Mouse (Mus musculus) adipocyte (in vitro differentiated cells): Measurements from ENCODE around the gene Gm11639.
A peak's percentile ranks its signal among the peaks of the same experiment; 100 is the strongest.
"Not testable (repeated sequence)": the region's sequence is repeated elsewhere in the genome, so short reads cannot be mapped to it uniquely, and the experiment has no call there.

ENCODE experiments used
- DNase-seq: peaks from one replicate; pipeline ENCODE4 v3.0.0-alpha.2; 2016; ENCODE audit warnings: low spot score

The Gm11639 gene

GRCm38 (mm10) chr11:105117814-105118213, 432.3 kb downstream of the Gm11639 start:
- DNase-seq = no peak

DNA sequence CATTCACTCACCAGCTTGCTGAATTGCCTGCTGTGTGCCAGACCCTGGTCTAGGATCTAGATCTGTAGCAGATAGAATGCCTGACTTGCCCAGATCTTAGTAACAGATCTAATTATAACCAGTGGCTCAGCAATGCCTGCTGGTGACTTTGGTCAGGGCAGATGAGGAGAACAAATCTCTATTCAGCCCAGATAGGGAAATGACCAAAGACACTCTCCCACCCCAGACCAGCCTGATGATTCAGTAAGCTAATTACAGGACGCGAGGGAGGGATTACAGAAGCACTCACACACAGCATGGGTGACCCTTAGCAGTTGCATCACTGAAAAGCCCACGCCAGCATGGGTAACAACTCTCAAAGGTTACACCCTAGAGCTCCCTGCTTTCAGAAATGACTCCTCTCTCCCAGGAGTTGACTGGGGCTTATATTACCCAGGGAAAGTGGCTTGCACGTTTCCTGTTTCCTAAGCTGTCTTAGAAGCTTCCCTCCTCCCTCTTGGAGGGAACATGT, 435.1 kb downstream of the Gm11639 start:
- no peak for DNase-seq

DNA sequence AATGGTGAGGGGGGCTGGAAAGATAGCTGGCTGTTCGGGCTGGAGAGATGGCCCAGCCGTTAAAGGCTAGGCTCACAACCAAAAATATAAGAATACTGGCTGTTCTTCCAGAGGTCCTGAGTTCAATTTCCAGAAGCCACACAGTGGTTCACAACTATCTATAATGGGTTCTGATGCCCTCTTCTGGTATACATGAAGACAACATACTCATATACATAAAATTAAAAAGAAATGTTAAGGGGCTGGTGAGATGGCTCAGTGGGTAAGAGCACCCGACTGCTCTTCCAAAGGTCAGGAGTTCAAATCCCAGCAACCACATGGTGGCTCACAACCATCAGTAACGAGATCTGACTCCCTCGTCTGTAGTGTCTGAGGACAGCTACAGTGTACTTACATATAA, 436.3 kb downstream of the Gm11639 start:
- DNase-seq = not testable (repeated sequence)

GRCm38 (mm10) chr11:105123986-105124385, 438.5 kb downstream of the Gm11639 start:
- peak; percentile 83 for DNase-seq

DNA sequence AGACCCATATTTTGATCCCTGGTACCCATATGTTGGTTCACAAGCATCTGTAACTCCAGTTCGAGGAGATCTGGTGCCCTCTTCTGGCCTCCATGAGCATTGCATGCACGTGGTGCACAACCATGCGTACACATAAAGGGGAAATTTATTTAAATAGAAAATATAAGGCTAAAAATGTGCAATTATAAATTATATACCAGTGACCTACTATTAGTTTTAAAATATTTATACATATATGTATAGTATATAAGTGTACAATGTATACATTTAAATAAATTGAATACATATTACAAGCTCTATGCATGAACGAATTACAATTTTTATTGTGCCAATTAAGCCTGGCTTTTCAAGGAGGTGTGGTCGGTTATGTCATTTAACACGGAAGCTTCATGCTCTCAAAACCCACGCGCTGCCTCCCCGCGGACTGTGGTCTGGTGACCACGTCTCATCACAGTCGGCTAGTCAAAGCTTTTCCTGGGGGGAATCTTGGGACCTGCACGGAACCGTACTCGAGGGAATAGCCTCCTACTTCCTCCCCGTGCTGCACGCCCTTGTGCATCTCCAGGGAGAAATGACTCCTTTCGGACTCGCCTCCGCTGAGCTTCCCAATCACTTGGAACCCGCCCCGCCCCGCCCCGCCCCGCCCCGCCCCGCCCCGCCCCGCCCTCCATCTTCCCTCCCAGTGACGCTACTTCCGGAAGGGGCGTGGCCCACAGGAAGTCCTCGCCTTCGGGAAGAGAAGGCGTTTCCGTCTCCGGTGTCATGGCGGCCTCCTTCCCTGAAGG, 440.4 kb downstream of the Gm11639 start, which contains the start of gene Mettl2:
Mettl2 (plus strand) TSS at position 691 of the 785 bp plus-strand sequence.
- peak; percentile 90 for DNase-seq

DNA sequence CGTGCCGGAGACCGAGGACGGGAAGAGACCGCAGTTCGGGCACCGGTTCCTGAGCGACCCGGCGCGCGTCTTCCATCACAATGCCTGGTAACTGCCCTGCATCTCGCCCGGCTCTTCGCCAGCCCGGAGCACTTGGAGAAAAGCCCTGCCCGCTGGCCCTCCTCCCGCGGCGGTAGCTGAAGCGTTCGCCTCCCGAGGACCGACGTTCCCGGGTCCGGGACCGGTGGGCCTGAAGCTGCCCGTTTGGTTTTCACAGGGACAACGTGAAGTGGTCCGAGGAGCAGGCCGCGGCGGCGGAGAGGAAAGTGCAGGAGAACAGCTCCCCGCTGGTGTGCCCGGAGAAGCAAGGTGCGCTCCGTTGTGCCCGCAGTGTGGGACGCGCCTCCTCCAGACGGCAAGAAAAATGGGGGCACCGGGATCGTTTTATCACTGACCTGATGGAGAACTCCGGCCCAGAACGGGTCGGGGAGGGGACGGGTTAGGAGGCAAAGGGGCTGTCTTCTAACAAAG, 441.1 kb downstream of the Gm11639 start:
- DNase-seq = no peak

DNA sequence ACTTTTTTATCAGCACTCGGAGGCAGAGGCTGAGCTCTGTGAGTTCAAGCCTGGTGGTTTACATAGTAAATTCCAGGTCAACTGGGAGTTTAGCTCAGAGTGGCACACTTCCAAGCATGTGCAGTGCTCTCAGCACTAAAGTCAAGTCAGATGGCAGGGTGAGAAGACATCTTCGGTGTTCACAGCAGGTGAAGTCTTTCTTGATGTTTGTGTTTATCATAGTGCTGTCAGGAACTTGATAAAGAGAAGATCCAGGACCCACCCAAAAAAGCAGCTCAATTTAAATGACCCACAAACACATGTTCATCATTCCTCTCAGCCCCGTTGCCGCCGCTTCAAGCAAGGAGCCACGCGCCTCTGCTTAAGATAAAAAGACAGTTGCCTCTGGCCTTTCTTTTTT, 450.2 kb downstream of the Gm11639 start:
- no peak for DNase-seq

DNA sequence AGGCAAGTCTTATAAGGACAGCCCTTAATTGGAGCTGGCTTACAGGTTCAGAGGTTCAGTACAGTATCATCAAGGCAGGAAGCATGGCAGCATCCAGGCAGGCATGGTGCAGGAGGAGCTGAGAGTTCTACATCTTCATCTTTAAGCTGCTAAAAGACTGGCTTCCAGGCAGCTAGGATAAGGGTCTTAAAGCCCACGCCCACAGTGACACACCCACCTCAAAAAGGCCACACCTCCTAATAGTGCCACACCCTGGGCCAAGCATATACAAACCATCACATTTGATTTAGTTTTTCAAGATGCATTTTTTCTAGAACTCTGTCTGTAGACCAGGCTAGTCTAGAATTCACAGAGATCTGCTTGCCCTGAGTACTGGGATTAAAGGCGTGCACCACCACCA, 451.7 kb downstream of the Gm11639 start:
- not testable (repeated sequence) for DNase-seq

GRCm38 (mm10) chr11:105140512-105140911, 455.0 kb downstream of the Gm11639 start:
- not testable (repeated sequence) for DNase-seq

- no peak for DNase-seq
Observed at GRCm38 (mm10) chr11:105141115-105141514, 455.6 kb downstream of the Gm11639 start.

DNA sequence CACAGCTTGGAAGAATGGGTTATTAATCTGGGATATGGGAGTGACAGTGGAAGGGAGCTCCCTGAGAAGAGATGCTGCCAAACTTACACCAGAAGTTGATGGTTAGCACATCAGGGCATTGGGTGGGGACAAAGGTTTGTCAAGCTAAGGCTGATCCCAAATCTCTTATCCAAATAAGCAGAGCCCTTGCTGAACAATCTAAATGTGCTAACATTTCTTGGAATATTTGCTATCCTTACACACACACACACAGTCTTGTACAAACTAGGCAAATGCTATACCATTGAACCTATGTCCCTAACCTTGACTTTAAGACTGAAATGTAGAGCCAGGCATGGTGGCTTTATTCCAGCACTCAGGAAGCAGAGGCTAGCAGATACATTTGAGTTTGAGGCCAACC, 458.1 kb downstream of the Gm11639 start:
- DNase-seq = no peak

GRCm38 (mm10) chr11:105144084-105144483, 458.6 kb downstream of the Gm11639 start:
- no peak for DNase-seq

GRCm38 (mm10) chr11:105144508-105145210, 459.2 kb downstream of the Gm11639 start:
- peak; percentile 46 for DNase-seq

DNA sequence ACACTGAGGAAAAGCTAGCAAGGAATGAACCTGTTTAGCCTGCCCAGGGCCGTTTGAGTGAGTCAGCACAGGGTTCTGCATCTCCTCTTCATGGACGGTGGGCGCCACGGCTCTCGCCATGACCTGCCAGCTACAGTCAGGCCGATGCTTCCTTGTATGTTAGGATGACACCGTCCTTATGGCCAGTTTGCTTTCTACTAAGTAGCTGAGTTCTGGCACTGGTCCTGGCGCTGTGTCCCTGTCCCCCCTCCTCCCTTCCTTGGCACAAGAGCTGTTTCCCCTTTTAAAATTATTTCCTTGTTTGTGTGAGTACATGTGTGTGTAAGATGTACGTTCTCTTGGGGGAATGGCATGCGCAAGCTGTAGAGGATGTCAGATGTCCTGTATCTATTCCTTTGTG, 459.7 kb downstream of the Gm11639 start:
- DNase-seq = no peak

- DNase-seq = no peak
Observed at GRCm38 (mm10) chr11:105146593-105146992, 461.1 kb downstream of the Gm11639 start, which contains the start of gene Gm10842. Gene Gm10842, plus strand, starts transcription at chr11:105146893.

DNA sequence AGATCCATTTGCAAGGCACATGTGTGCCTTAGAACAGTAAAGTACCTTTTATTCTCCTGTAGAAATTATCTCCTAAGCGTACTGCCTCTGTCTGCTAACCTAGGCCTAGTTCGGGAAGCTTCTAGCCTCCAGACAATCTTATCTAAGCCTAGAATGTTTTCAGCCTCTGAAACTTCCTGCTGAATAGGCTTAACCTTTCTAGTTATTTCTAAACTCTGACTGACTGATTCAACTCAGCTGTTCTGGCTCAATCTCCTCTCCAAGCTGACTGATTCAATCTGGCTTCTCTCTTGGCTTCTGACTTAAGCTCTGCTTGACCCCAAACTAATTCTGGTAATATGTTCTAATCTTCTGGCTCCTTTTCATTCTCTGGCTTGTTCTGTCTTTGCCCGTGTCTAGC, 463.8 kb downstream of the Gm11639 start:
- no peak for DNase-seq

DNA sequence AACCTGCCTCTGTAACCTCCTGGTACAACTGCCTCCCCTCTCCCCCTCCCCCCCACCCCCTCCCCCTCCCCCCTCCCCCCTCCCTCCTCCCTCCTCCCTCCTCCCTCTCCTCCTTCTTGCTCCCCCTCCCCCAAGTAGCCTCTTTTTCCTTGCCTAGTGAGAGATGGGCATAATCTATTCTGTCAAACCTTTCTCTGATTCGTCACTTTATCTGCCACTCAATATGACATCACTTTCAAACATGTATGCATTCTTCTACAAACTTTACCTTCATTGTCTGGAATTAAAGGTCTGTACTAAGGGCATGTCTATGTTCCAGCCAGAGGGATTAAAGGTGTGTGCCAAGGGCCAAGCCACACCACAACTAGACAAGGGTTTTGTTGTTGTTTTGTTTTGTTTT, 464.3 kb downstream of the Gm11639 start:
- DNase-seq = no peak

- DNase-seq = no peak
Observed at GRCm38 (mm10) chr11:105150691-105151090, 465.2 kb downstream of the Gm11639 start.

- DNase-seq = no peak
Observed at GRCm38 (mm10) chr11:105151226-105152016, 465.9 kb downstream of the Gm11639 start.

GRCm38 (mm10) chr11:105152017-105152300, 466.5 kb downstream of the Gm11639 start:
- DNase-seq = no peak

- DNase-seq = no peak
Observed at GRCm38 (mm10) chr11:105152357-105152899, 466.9 kb downstream of the Gm11639 start.
